Mouse (Mus musculus) lung, embryonic 14.5 days (tissue): Measurements from ENCODE around the gene Spindoc. TPM values are rescaled to one million over a fixed set of nuclear protein-coding genes. Genes with fewer than 3 reads are reported as not detected.
"Not testable (repeated sequence)": the region's sequence is repeated elsewhere in the genome, so short reads cannot be mapped to it uniquely, and the experiment has no call there.

Experiments
- ATAC-seq: fragments of 200-750 bp; cut with Nextera tagmentation; 2 replicates; pipeline ENCODE4 v1.8.0; 2017; ENCODE audit warnings: mild to moderate bottlenecking, moderate TSS enrichment, moderate library complexity; ENCODE audit not compliant: insufficient read depth
- DNase-seq: peaks from one replicate; pipeline ENCODE4 v3.0.0-alpha.2; 2015
- H3K27ac ChIP-seq: fragments of 300-500 bp; sonication (generic); 2 replicates; pipeline ENCODE4 v1.5.1; 2014; ENCODE audit warnings: low read depth, mild to moderate bottlenecking, moderate library complexity
- H3K27me3 ChIP-seq: fragments of 300-500 bp; sonication (generic); 2 replicates; pipeline ENCODE4 v1.6.1; 2014; ENCODE audit warnings: low read length, control low read depth; ENCODE audit not compliant: insufficient read depth
- H3K36me3 ChIP-seq: fragments of 300-500 bp; sonication (generic); 2 replicates; pipeline ENCODE4 v1.6.1; 2014; ENCODE audit warnings: control low read depth; ENCODE audit not compliant: insufficient read depth
- H3K4me1 ChIP-seq: fragments of 300-500 bp; sonication (generic); 2 replicates; pipeline ENCODE4 v1.6.1; 2014; ENCODE audit warnings: antibody characterized with exemption, control low read depth; ENCODE audit not compliant: insufficient read depth
- H3K4me2 ChIP-seq: fragments of 300-500 bp; sonication (generic); 2 replicates; pipeline ENCODE4 v1.6.1; 2014; ENCODE audit warnings: mild to moderate bottlenecking
- H3K4me3 ChIP-seq: fragments of 300-500 bp; sonication (generic); 2 replicates; pipeline ENCODE4 v1.5.1; 2014; ENCODE audit warnings: low read depth, low read length
- H3K9ac ChIP-seq: fragments of 300-500 bp; sonication (generic); 2 replicates; pipeline ENCODE4 v1.6.1; 2014
- H3K9me3 ChIP-seq: fragments of 300-500 bp; sonication (generic); 2 replicates; pipeline ENCODE4 v1.6.1; 2016; ENCODE audit warnings: low read depth, low read length, control low read depth
- CTCF ChIP-seq: IDR thresholded peaks from 2 replicates; pipeline ENCODE4 v1.5.1; 2016; ENCODE audit warnings: antibody characterized with exemption, low read depth
- WGBS: fragments of 180-500 bp; shearing (Covaris S2); extraction: QIAGEN DNeasy Blood & Tissue Kit; methylation state at CpG from one replicate; pipeline ENCODE4 v1.1.7; 2014; 5-methylcytosine and 5-hydroxymethylcytosine counted together
- polyA plus RNA-seq: library from polyadenylated mRNA; unstranded; fragments of >200 nt; fragmentation: Nextera tagmentation; extraction: Ambion mirVana; gene quantifications from 2 replicates; pipeline ENCODE4 v1.2.1, GENCODE M21; 2014

Gene Spindoc
- polyA plus RNA-seq, 1 experiment from 2014 or later: 26.8 TPM

GRCm38 (mm10) chr19:7396867-7397826, 14.4 kb upstream of the Spindoc start:
- H3K4me3 ChIP-seq, H3K36me3 ChIP-seq, H3K9ac ChIP-seq, H3K9me3 ChIP-seq, H3K27ac ChIP-seq, H3K27me3 ChIP-seq, H3K4me1 ChIP-seq, H3K4me2 ChIP-seq: not testable (repeated sequence)
- 33% methylated on average over 9 of the region's 10 CpGs for WGBS
- peak; percentile 91 for ATAC-seq
- TF ChIP-seq CTCF: peak; percentile 55
- peak; percentile 87 for DNase-seq

- no peak overlapping the region for H3K9ac ChIP-seq
- no peaks in the 10 kb centered on the region for H3K36me3 ChIP-seq
- H3K4me1 ChIP-seq: peaks cover 5% of the 10 kb centered on the region; the same call in 1 of the 2 replicates
- no peak overlapping the region for H3K27ac ChIP-seq
- no peaks in the 10 kb centered on the region; the same call in 1 of the 2 replicates for H3K9me3 ChIP-seq
- no peaks in the 10 kb centered on the region for H3K27me3 ChIP-seq
- 78% methylated on average over 6 of the region's 6 CpGs for WGBS
- DNase-seq (no peak), ATAC-seq (no peak)
- no peak for TF ChIP-seq CTCF
- H3K4me3 ChIP-seq: no peak overlapping the region
- no peak overlapping the region for H3K4me2 ChIP-seq
Measured at GRCm38 (mm10) chr19:7388488-7388887, 5.7 kb upstream of the Spindoc start.

- WGBS: 74% methylated on average over 2 of the region's 2 CpGs
- no peak for ATAC-seq
Measured at GRCm38 (mm10) chr19:7386042-7386441, 3.2 kb upstream of the Spindoc start.

GRCm38 (mm10) chr19:7382248-7382902, 419 bp downstream of the Spindoc start:
- H3K4me2 ChIP-seq: peak overlapping the region; percentile 66
- peaks cover 11% of the 10 kb centered on the region; the same call in 1 of the 2 replicates for H3K36me3 ChIP-seq
- H3K27me3 ChIP-seq: no peaks in the 10 kb centered on the region
- peak overlapping the region; percentile 91 for H3K27ac ChIP-seq
- DNase-seq (peak; percentile 81), ATAC-seq (peak; percentile 47)
- H3K9me3 ChIP-seq: no peaks in the 10 kb centered on the region
- WGBS: under 1% methylated on average over 60 of the region's 60 CpGs
- TF ChIP-seq CTCF: peak; percentile 24; the same call in 1 of the 2 replicates
- H3K9ac ChIP-seq: peak overlapping the region; percentile 89
- peaks cover 12% of the 10 kb centered on the region for H3K4me1 ChIP-seq
- peak overlapping the region; percentile 85 for H3K4me3 ChIP-seq

More at GRCm38 (mm10) chr19:7386042-7386441, 3.2 kb upstream of the Spindoc start:
- DNase-seq: no peak
- TF ChIP-seq CTCF: no peak
- H3K9me3 ChIP-seq: no peaks in the 10 kb centered on the region; the same call in 1 of the 2 replicates
- no peaks in the 10 kb centered on the region for H3K36me3 ChIP-seq
- H3K4me1 ChIP-seq: peaks cover 11% of the 10 kb centered on the region
- H3K4me3 ChIP-seq: no peak overlapping the region
- no peak overlapping the region for H3K4me2 ChIP-seq
- H3K9ac ChIP-seq: no peak overlapping the region
- no peak overlapping the region for H3K27ac ChIP-seq
- H3K27me3 ChIP-seq: no peaks in the 10 kb centered on the region

GRCm38 (mm10) chr19:7381906-7382247, 917 bp downstream of the Spindoc start:
- Histone ChIP-seq H3K4me2 (peak overlapping the region; percentile 66), H3K4me3 (peak overlapping the region; percentile 85), H3K9me3 (no peaks in the 10 kb centered on the region), H3K27ac (peak overlapping the region; percentile 91), H3K27me3 (no peaks in the 10 kb centered on the region), H3K9ac (peak overlapping the region; percentile 89), H3K36me3 (peaks cover 11% of the 10 kb centered on the region; the same call in 1 of the 2 replicates), H3K4me1 (peaks cover 12% of the 10 kb centered on the region)
- DNase-seq: no peak
- TF ChIP-seq CTCF: no peak
- ATAC-seq: no peak
- WGBS: 1% methylated on average over 8 of the region's 8 CpGs

- TF ChIP-seq CTCF: no peak
- Histone ChIP-seq H3K9me3 (no peaks in the 10 kb centered on the region), H3K4me3 (no peak overlapping the region), H3K4me1 (peaks cover 7% of the 10 kb centered on the region), H3K27me3 (no peaks in the 10 kb centered on the region), H3K4me2 (no peak overlapping the region), H3K27ac (no peak overlapping the region), H3K9ac (no peak overlapping the region), H3K36me3 (peaks cover 52% of the 10 kb centered on the region)
- 67% methylated on average over 2 of the region's 2 CpGs for whole genome bisulfite sequencing
- ATAC-seq (no peak), DNase-seq (no peak)
Measured at GRCm38 (mm10) chr19:7377639-7378038, 5.2 kb downstream of the Spindoc start.

- ATAC-seq (no peak), DNase-seq (no peak)
- H3K9me3 ChIP-seq: no peaks in the 10 kb centered on the region
- 98% methylated on average over 8 of the region's 8 CpGs for WGBS
- no peaks in the 10 kb centered on the region for H3K4me1 ChIP-seq
- peaks cover 81% of the 10 kb centered on the region for H3K36me3 ChIP-seq
- no peak overlapping the region for H3K9ac ChIP-seq
- H3K27me3 ChIP-seq: no peaks in the 10 kb centered on the region
- TF ChIP-seq CTCF: no peak
- H3K4me2 ChIP-seq: no peak overlapping the region
- no peak overlapping the region for H3K4me3 ChIP-seq
- no peak overlapping the region for H3K27ac ChIP-seq
Measured at GRCm38 (mm10) chr19:7374491-7374890, 8.3 kb downstream of the Spindoc start.

- ATAC-seq, H3K4me2 ChIP-seq: not testable (repeated sequence)
- WGBS: 80% methylated on average over 4 of the region's 4 CpGs
Measured at GRCm38 (mm10) chr19:7369469-7369868, 13.3 kb downstream of the Spindoc start.

More at GRCm38 (mm10) chr19:7369469-7369868, 13.3 kb downstream of the Spindoc start:
- peaks cover 76% of the 10 kb centered on the region for H3K36me3 ChIP-seq
- DNase-seq, H3K4me1 ChIP-seq, H3K27me3 ChIP-seq, H3K27ac ChIP-seq, H3K4me3 ChIP-seq, H3K9ac ChIP-seq, H3K9me3 ChIP-seq: not testable (repeated sequence)
